Mouse (Mus musculus) testis, adult 2 months (tissue): Measurements from ENCODE around the gene Zfyve28. TPM values are rescaled to one million over a fixed set of nuclear protein-coding genes. Genes with fewer than 3 reads are reported as not detected.

Source experiments
- H3K27ac ChIP-seq: fragments of 200-500 bp; 2 replicates; pipeline ENCODE4 v1.5.1; 2012; ENCODE audit warnings: low read depth, low read length; ENCODE audit not compliant: control insufficient read depth, insufficient read depth
- H3K27me3 ChIP-seq: fragments of 200-500 bp; 2 replicates; pipeline ENCODE4 v1.6.1; 2012; ENCODE audit warnings: mild to moderate bottlenecking, low read length, moderate library complexity; ENCODE audit not compliant: control insufficient read depth, insufficient read depth
- H3K36me3 ChIP-seq: fragments of 200-500 bp; 2 replicates; pipeline ENCODE4 v1.6.1; 2012; ENCODE audit warnings: mild to moderate bottlenecking, low read length; ENCODE audit not compliant: control insufficient read depth, insufficient read depth
- H3K4me1 ChIP-seq: fragments of 200-500 bp; 2 replicates; pipeline ENCODE4 v1.6.1; 2012; ENCODE audit warnings: low read length; ENCODE audit not compliant: control insufficient read depth, insufficient read depth
- H3K4me3 ChIP-seq: fragments of 200-500 bp; 2 replicates; pipeline ENCODE4 v1.5.1; 2012; ENCODE audit warnings: low read depth, mild to moderate bottlenecking, low read length, moderate library complexity, mixed read lengths; ENCODE audit not compliant: control insufficient read depth
- CTCF ChIP-seq: fragments of 200-500 bp; IDR thresholded peaks from 2 replicates; pipeline ENCODE4 v1.5.1; 2012; ENCODE audit warnings: low read depth, mild to moderate bottlenecking, inconsistent platforms, low read length, moderate library complexity; ENCODE audit not compliant: control insufficient read depth, insufficient read depth, insufficient replicate concordance
- POLR2A ChIP-seq: fragments of 200-500 bp; IDR thresholded peaks from 2 replicates; pipeline ENCODE4 v1.6.1; 2012; ENCODE audit warnings: low read depth, mild to moderate bottlenecking, inconsistent platforms, low read length, moderate library complexity; ENCODE audit not compliant: control insufficient read depth
- polyA plus RNA-seq: library from polyadenylated mRNA; depleted of rRNA; stranded (reverse); fragments of >200 nt; gene quantifications from 2 replicates; pipeline ENCODE4 v1.2.3, GENCODE M21; 2012

Zfyve28 gene
- polyA plus RNA-seq, 1 experiment = 2.5 TPM

DNA sequence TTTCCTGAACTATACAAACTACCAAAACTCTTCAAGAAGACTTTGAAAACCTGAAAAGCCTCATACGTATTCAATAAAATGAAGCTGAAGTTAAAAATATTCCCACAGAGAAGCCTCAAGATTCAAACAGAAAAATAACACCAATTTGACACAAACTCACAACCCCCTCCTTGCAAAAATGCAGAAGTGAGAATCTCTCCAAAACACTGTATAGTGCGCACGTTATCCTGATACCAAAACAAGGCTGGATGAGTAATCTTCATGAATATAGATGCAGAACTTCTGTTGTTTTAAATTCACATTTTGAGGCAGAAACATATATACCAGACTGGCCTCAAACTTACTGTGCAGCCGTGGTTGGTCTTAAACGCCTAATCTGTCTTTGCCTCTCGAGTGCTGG lies 49.8 kb downstream of the Zfyve28 start:
- TF ChIP-seq POLR2A (no peak), CTCF (no peak)
- no peaks in the 10 kb centered on the region for H3K36me3 ChIP-seq
- H3K27ac ChIP-seq = no peak overlapping the region
- no peaks in the 10 kb centered on the region for H3K27me3 ChIP-seq
- no peak overlapping the region for H3K4me3 ChIP-seq
- 0 out of 2 replicates have a peak, but pooled peaks cover 2% of the 10 kb centered on the region for H3K4me1 ChIP-seq

DNA sequence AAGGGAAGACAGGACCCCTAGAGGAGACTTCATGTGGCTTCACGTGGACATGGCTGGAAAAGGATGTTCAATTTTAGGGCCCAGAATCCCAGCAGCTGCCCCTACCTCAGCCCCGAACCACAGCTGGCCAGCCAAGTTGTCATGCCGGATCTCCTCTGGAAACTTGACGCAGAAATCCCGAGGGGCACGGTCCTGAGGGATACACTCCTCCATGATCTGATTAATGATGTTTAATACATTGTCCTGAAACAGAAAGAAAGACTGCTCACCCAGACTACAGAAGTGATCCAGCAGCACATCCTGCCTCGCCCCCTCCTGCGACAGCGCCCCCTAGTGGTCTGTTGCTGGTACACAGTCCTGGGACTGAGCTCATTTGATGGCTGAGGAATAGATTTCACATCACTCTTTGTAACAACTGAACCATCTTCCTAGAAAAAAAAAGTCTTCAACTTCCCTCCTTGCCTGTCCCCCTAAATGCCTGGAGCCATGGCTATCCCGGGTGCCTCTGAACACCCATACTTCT lies 52.3 kb downstream of the Zfyve28 start:
- no peaks in the 10 kb centered on the region for H3K27me3 ChIP-seq
- no peaks in the 10 kb centered on the region for H3K36me3 ChIP-seq
- H3K27ac ChIP-seq = no peak overlapping the region
- H3K4me3 ChIP-seq = no peak overlapping the region
- H3K4me1 ChIP-seq = no peaks in the 10 kb centered on the region
- TF ChIP-seq POLR2A (no peak), CTCF (peak; percentile 96; the same call in 1 of the 2 replicates)

GRCm38 (mm10) chr5:34235056-34235455 lies 53.2 kb downstream of the Zfyve28 start:
- H3K36me3 ChIP-seq = no peaks in the 10 kb centered on the region
- no peaks in the 10 kb centered on the region for H3K27me3 ChIP-seq
- no peak for TF ChIP-seq POLR2A
- TF ChIP-seq CTCF = no peak
- H3K27ac ChIP-seq = no peak overlapping the region
- H3K4me1 ChIP-seq = no peaks in the 10 kb centered on the region
- H3K4me3 ChIP-seq = no peak overlapping the region

DNA sequence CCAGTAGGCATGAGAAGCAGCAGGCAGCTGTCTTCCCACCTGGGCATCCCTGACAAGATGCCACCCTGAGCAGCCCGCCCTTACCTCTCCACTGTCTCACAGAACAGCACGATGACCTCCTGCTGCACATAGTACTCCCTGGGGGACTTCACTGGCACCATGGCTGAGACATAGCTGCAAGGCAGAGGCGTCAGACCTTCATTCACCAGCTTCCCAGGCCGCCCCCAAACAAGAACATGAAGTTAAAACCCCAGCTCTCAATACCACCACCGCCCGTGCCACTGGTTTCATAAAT lies 55.1 kb downstream of the Zfyve28 start:
- Histone ChIP-seq H3K27ac (no peak overlapping the region), H3K36me3 (no peaks in the 10 kb centered on the region), H3K4me3 (no peak overlapping the region), H3K27me3 (no peaks in the 10 kb centered on the region), H3K4me1 (no peaks in the 10 kb centered on the region)
- no peak for TF ChIP-seq CTCF
- TF ChIP-seq POLR2A = no peak

- TF ChIP-seq POLR2A (no peak), CTCF (no peak)
- Histone ChIP-seq H3K4me3 (no peak overlapping the region), H3K36me3 (no peaks in the 10 kb centered on the region), H3K4me1 (no peaks in the 10 kb centered on the region), H3K27me3 (no peaks in the 10 kb centered on the region), H3K27ac (no peak overlapping the region)
Observed at GRCm38 (mm10) chr5:34232481-34233220, 55.6 kb downstream of the Zfyve28 start.

- Histone ChIP-seq H3K27ac (no peak overlapping the region), H3K4me3 (no peak overlapping the region), H3K27me3 (no peaks in the 10 kb centered on the region), H3K36me3 (no peaks in the 10 kb centered on the region), H3K4me1 (no peaks in the 10 kb centered on the region)
- TF ChIP-seq CTCF (no peak), POLR2A (no peak)
Observed at GRCm38 (mm10) chr5:34231901-34232300, 56.3 kb downstream of the Zfyve28 start.

GRCm38 (mm10) chr5:34230599-34231485 lies 57.4 kb downstream of the Zfyve28 start:
- H3K36me3 ChIP-seq = no peaks in the 10 kb centered on the region
- no peak for TF ChIP-seq CTCF
- no peak for TF ChIP-seq POLR2A
- H3K4me3 ChIP-seq = no peak overlapping the region
- no peaks in the 10 kb centered on the region for H3K4me1 ChIP-seq
- no peak overlapping the region for H3K27ac ChIP-seq
- H3K27me3 ChIP-seq = no peaks in the 10 kb centered on the region
